In the genomic region with DNA sequence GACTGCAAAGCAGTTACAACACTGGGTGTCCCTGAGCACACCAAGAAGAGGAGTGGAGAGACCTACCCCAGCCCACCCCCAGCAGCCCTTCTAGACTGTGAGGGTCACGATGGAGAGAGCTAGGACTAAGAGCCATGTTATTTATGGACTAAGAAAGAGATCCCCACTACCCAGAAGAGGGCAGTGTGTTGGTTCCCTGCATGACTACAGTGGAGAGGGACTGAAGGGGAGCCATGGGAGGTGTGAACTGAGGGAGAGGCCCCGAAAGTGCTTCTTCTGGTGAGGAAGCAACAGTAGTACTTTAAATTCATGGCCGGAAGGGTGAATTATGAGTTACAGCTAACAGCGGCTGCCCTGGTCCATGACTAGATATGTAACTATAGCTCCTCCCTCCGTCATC, we compare ENCODE assay signal across 10 mouse cellular contexts. TPM values are rescaled to one million over a fixed set of nuclear protein-coding genes. Genes with fewer than 3 reads are reported as not detected.
A peak's percentile ranks its signal among the peaks of the same experiment; 100 is the strongest.
DNase-seq lines count a peak whose midpoint lies in the region; ATAC-seq and TF ChIP-seq lines count a peak whose summit lies in the region.
"Had no signal": no experiment of that assay in that cellular context is flagged by ENCODE, and none has a peak within 500 bp of the region (broad histone marks: within the 10 kb centered on the region; RNA-seq: fewer than 3 reads in every experiment).

No protein-coding gene starts in this region.

- H3K79me2 ChIP-seq in liver, adult 2 months (ENCODE audit: control insufficient read depth, insufficient read depth, low read length): peaks cover 65% of the 10 kb centered on the region

- H3K9ac ChIP-seq in liver, adult 2 months (ENCODE audit: low read depth, low read length): peak overlapping the region; percentile 77
- no peak overlapping the region for H3K9ac ChIP-seq in liver, embryonic 11.5 days (ENCODE audit: low read depth, low read length)
- H3K9ac ChIP-seq in neural tube, embryonic 14.5 days (replicated peaks; ENCODE audit: low read depth, low read length): no peak overlapping the region

- peaks cover 2% of the 10 kb centered on the region; the same call in 1 of the 2 replicates for H3K36me3 ChIP-seq in liver, adult 2 months (ENCODE audit: control insufficient read depth, insufficient read depth, low read length)
- H3K36me3 ChIP-seq in liver, embryonic 11.5 days (ENCODE audit: control insufficient read depth, insufficient read depth, low read length): no peaks in the 10 kb centered on the region
- no peaks in the 10 kb centered on the region; the same call in 1 of the 2 replicates for H3K36me3 ChIP-seq in neural tube, embryonic 14.5 days (ENCODE audit: control insufficient read depth, insufficient read depth, low read length)

- no peak for TF ChIP-seq POLR2A in liver, adult 2 months (IDR thresholded peaks at IDR 0.05; ENCODE audit: extremely low read depth, insufficient read depth, low read length)

- ATAC-seq in liver, embryonic 11.5 days (replicated peaks; ENCODE audit: low FRiP score): no peak
- no peak for ATAC-seq in neural tube, embryonic 14.5 days (ENCODE audit: low read depth)

- no peaks in the 10 kb centered on the region for H3K9me3 ChIP-seq in liver, embryonic 11.5 days (ENCODE audit: control insufficient read depth, low read length)
- no peaks in the 10 kb centered on the region for H3K9me3 ChIP-seq in neural tube, embryonic 14.5 days (ENCODE audit: control insufficient read depth, low read length)

- H3K27me3 ChIP-seq in liver, adult 2 months (ENCODE audit: control insufficient read depth, insufficient read depth, low read length): no peaks in the 10 kb centered on the region
- no peaks in the 10 kb centered on the region for H3K27me3 ChIP-seq in liver, embryonic 11.5 days (replicated peaks; ENCODE audit: control insufficient read depth, insufficient read depth, low read length)
- H3K27me3 ChIP-seq in neural tube, embryonic 14.5 days (ENCODE audit: control insufficient read depth, insufficient read depth, low read length): no peaks in the 10 kb centered on the region

- peak overlapping the region; percentile 95 for H3K4me3 ChIP-seq in gastrocnemius, adult 2 months
- 0 out of 2 replicates have a peak overlapping the region, but pooled peaks have one; percentile 3 for H3K4me3 ChIP-seq in liver, adult 2 months (ENCODE audit: insufficient read depth, low read depth, low read length)
- no peak overlapping the region for H3K4me3 ChIP-seq in liver, embryonic 11.5 days (ENCODE audit: low read depth, low read length)
- no peak overlapping the region for H3K4me3 ChIP-seq in neural tube, embryonic 14.5 days (ENCODE audit: low read depth, low read length)

- peak overlapping the region; percentile 73; the same call in 1 of the 2 replicates for H3K27ac ChIP-seq in gastrocnemius, adult 2 months
- H3K27ac ChIP-seq in liver, adult 2 months (replicated peaks; ENCODE audit: insufficient read depth, low read depth, low read length): peak overlapping the region; percentile 91
- H3K27ac ChIP-seq in liver, embryonic 11.5 days (ENCODE audit: low read depth, low read length): no peak overlapping the region
- H3K27ac ChIP-seq in neural tube, embryonic 14.5 days (ENCODE audit: low read depth, low read length): no peak overlapping the region

- 37% methylated on average over 5 of the region's 5 CpGs for WGBS in liver, adult 2 months
- 72% methylated on average over 5 of the region's 5 CpGs for WGBS in liver, embryonic 11.5 days
- 72% methylated on average over 5 of the region's 5 CpGs for whole genome bisulfite sequencing in neural tube, embryonic 14.5 days

- intact Hi-C loops in gastrocnemius, adult 2 months (cut with DNase I): loop anchor here (10.0 kb wide), 1 partner anchor 562 kb away; no protein-coding TSS in a partner anchor

- TF ChIP-seq CTCF in gastrocnemius, adult 2 months (IDR thresholded peaks at IDR 0.05): peak; percentile 29
- no peak for TF ChIP-seq CTCF in liver, adult 2 months (IDR thresholded peaks at IDR 0.05; ENCODE audit: low read depth, low read length)

- peaks cover 48% of the 10 kb centered on the region for H3K4me1 ChIP-seq in liver, adult 2 months (ENCODE audit: control insufficient read depth, insufficient read depth, low read length)
- peaks cover 73% of the 10 kb centered on the region for H3K4me1 ChIP-seq in liver, embryonic 11.5 days (replicated peaks; ENCODE audit: control insufficient read depth, insufficient read depth, low read length)
- H3K4me1 ChIP-seq in neural tube, embryonic 14.5 days (ENCODE audit: control insufficient read depth, insufficient read depth, low read length): peaks cover 30% of the 10 kb centered on the region

- no peak overlapping the region for H3K4me2 ChIP-seq in liver, embryonic 11.5 days
- peak overlapping the region; percentile 38; the same call in 1 of the 2 replicates for H3K4me2 ChIP-seq in neural tube, embryonic 14.5 days (ENCODE audit: low read depth, low read length)

- no peak for DNase-seq in gastrocnemius, adult 2 months
- DNase-seq in gastrocnemius, postnatal 10 days: no peak
- DNase-seq in liver, adult 2 months (ENCODE audit: extremely low read depth, low read depth, low spot score): no peak
- no peak for DNase-seq in liver, embryonic 11.5 days (ENCODE audit: low spot score)
- DNase-seq in brain, adult 2 months (ENCODE audit: low read depth, low spot score): peak; percentile 29
- DNase-seq in yolk sac, embryonic 10.5 days (ENCODE audit: low spot score): no peak
- DNase-seq in spleen, postnatal 10 days (ENCODE audit: low spot score in 2 of 2): no peak
- DNase-seq: cerebellum, postnatal 14 days; thymus, postnatal 14 days had no signal

RNA-seq across cellular contexts. Expression of gene Pik3r1, which starts 4.9 kb away (rescaled TPM):
- total RNA-seq in gastrocnemius, adult 2 months (2021): 10 to 100 TPM; 41.3 to 52.1 TPM
- total RNA-seq in gastrocnemius, postnatal 10 days (2021): 10 to 100 TPM; 37.5 to 41.3 TPM
- 35.5 and 38.4 TPM in 2 replicates for total RNA-seq in liver, adult 2 months (2014; rRNA removed)
- polyA plus RNA-seq in liver, adult 2 months (2012; rRNA removed): 11.9 and 12.2 TPM in 2 replicates
- polyA plus RNA-seq in liver, embryonic 11.5 days (2014; fragmentation: Nextera tagmentation; extraction: Ambion mirVana): 18.7 and 21.5 TPM in 2 replicates
- 114 and 136 TPM in 2 replicates for polyA plus RNA-seq in neural tube, embryonic 14.5 days (2014; fragmentation: Nextera tagmentation; extraction: Ambion mirVana)

Comparison
In these comparisons a context has a peak if more than half of its experiments do, and no peak if none do; other contexts are left out.
1. H3K27ac ChIP-seq: peak in gastrocnemius, adult 2 months (single experiment) and liver, adult 2 months (single experiment); none in liver, embryonic 11.5 days (single experiment) and neural tube, embryonic 14.5 days (single experiment).
2. H3K4me3 ChIP-seq: peak in gastrocnemius, adult 2 months (single experiment) and liver, adult 2 months (single experiment); none in liver, embryonic 11.5 days (single experiment) and neural tube, embryonic 14.5 days (single experiment).